Mouse (Mus musculus): ENCODE data around the gene Chil3. TPM values are rescaled to one million over a fixed set of nuclear protein-coding genes. Genes with fewer than 3 reads are reported as not detected.
"Not testable (repeated sequence)": the region's sequence is repeated elsewhere in the genome, so short reads cannot be mapped to it uniquely, and the experiment has no call there.

Chil3 gene
- polyA plus RNA-seq (2015; fragmentation: Nextera tagmentation; extraction: Ambion mirVana): 1.0 and 1.3 TPM in 2 replicates

DNA sequence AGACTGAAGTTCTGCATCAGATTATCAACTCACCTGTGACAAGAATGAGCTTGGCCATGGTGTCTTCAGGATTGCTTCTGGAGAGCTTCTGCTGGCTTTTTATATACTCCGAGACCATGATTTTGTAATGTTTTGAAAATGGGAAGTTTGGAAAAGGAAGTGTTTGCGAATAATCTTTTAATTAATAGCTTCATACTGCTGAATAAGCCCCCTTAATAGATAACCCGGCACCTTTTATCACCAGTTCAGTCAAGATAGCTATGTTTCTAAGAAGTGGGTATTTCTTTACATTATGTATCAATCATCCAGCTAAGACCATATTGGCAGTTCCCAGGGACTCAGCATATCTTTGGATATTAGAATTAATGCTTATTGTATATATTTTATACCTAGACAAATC lies at the start of gene Chil3:
Gene Chil3, minus strand, starts transcription at position 101 of the 400 bp plus-strand sequence.
- Histone ChIP-seq H3K9ac (no peak within 1 kb of the TSS), H3K36me3 (no peaks in the 10 kb centered on the region), H3K27me3 (replicated peaks) (no peaks in the 10 kb centered on the region), H3K27ac (no peak within 1 kb of the TSS), H3K4me2 (no peak within 1 kb of the TSS), H3K9me3 (no peaks in the 10 kb centered on the region), H3K4me1 (no peaks in the 10 kb centered on the region), H3K4me3 (replicated peaks) (no peak within 1 kb of the TSS)
- 73% methylated on average over 3 of the region's 3 CpGs for WGBS
- no peak for ATAC-seq (ENCODE audit: insufficient read depth, low FRiP score, low read depth)

DNA sequence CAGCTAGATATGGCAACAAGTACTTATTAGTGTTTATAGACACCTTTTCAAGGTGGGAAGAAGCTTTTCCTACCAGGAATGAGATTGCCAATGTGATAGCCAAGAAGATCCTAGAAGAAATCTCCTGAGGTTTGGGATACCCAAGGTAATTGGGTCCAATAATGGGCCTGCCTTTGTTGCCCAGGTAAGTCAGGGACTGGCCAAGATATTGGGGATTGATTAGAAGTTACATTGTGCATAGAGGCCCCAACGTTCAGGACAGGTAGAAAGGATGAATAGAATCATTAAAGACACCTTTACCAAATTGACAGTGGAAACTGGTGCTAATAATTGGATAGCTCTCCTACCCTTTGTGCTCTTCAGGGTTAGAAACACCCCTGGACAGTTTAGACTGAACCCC lies 30.7 kb upstream of the Chil3 start:
- H3K27ac ChIP-seq; H3K4me1 ChIP-seq; H3K4me2 ChIP-seq; H3K9me3 ChIP-seq; H3K9ac ChIP-seq; H3K4me3 ChIP-seq (replicated peaks); H3K27me3 ChIP-seq (replicated peaks); H3K36me3 ChIP-seq; ATAC-seq (ENCODE audit: insufficient read depth, low FRiP score, low read depth): not testable (repeated sequence)
- 57% methylated on average over 1 of the region's 1 CpGs for WGBS

DNA sequence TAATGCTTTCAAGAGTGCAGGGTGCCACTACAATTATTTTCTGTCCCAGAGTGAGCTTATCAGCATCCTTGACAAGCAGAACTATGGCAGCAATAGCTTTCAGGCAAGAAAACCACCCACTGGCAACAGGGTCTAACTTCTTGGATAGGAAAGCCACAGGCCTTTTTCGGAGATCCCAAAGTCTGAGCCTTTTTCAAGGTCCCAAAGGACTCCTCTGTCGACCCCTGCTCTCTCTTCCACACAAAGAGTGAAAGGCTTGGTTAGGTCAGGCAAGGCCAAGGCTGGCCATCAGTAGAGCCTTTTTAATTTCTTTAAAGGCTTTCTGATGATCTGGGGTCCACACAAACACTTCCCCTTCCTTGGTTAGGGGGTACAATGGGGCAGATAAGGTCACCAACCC lies 29.9 kb upstream of the Chil3 start:
- 73% methylated on average over 2 of the region's 2 CpGs for WGBS
- H3K4me3 ChIP-seq (replicated peaks); H3K9me3 ChIP-seq; H3K4me1 ChIP-seq; H3K9ac ChIP-seq; H3K36me3 ChIP-seq; H3K27ac ChIP-seq; H3K27me3 ChIP-seq (replicated peaks); H3K4me2 ChIP-seq; ATAC-seq (ENCODE audit: insufficient read depth, low FRiP score, low read depth): not testable (repeated sequence)

DNA sequence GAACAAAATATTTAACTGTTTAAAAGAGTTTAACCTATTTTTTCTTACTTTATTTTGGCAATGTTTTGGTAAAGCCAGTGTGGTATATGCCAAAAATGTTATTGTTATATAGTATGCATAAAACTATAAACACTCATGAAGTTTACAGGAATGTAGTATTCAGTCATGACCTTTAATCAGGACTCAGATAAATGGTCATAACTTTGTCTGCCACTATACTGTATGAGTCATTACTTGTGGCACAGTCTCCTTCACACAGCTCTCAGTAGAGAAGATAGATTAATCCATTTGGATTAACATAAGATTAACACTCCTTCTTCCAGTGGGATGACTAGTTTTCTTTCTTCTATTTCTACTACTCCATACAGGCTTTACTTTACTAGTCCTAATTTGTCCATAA lies 28.9 kb upstream of the Chil3 start:
- H3K36me3 ChIP-seq: no peaks in the 10 kb centered on the region
- ATAC-seq (ENCODE audit: insufficient read depth, low FRiP score, low read depth): no peak
- H3K27me3 ChIP-seq (replicated peaks): no peaks in the 10 kb centered on the region
- H3K4me1 ChIP-seq: no peaks in the 10 kb centered on the region
- no peak overlapping the region for H3K4me3 ChIP-seq (replicated peaks)
- no peaks in the 10 kb centered on the region; the same call in 1 of the 2 replicates for H3K9me3 ChIP-seq
- H3K27ac ChIP-seq: no peak overlapping the region
- H3K4me2 ChIP-seq: no peak overlapping the region
- H3K9ac ChIP-seq: no peak overlapping the region

DNA sequence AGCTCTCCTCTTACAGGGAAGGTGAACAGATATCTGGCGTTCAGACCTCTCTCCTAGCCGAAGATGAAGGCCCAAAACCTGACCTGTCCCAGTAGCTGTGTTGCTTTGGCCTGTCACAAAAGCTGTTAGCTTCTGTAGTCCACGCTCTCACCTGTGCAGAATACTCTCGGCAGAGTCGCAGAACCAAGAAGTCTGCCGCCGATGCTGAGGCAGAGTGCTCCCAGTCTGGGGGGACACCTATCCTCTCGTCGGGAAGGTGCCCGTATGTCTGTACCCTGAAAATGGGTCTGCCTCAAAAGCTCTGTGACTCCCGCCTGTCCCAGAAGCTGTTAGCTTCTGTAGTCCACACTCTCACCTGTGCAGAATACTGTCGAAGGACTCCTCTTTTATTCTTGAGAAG lies 28.1 kb upstream of the Chil3 start:
- Histone ChIP-seq H3K9me3 (no peaks in the 10 kb centered on the region; the same call in 1 of the 2 replicates), H3K27me3 (replicated peaks) (no peaks in the 10 kb centered on the region), H3K4me3 (replicated peaks) (no peak overlapping the region), H3K9ac (no peak overlapping the region), H3K4me2 (no peak overlapping the region), H3K27ac (no peak overlapping the region), H3K4me1 (no peaks in the 10 kb centered on the region), H3K36me3 (no peaks in the 10 kb centered on the region)
- ATAC-seq (ENCODE audit: insufficient read depth, low FRiP score, low read depth): no peak
- WGBS: 86% methylated on average over 12 of the region's 12 CpGs

DNA sequence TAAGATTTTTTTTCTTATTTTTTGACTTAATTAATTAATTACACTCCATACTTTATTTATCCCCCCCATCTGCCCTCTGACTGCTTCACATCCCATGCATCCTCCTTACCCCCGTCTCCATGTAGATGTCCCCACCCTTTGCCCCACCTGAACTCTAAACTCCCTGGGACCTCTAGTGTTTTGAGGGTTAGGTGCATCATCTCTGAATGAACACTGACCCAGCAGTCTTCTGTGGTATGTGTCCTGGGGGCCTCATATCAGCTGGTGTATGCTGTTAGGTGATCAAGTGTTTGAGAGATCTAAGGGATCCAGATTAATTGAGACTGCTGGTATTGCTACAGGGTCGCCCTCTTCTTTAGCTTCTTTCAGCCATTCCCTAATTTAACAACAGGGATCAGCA lies 20.6 kb upstream of the Chil3 start:
- Histone ChIP-seq H3K4me2 (no peak overlapping the region), H3K9me3 (no peaks in the 10 kb centered on the region), H3K36me3 (no peaks in the 10 kb centered on the region), H3K27me3 (replicated peaks) (no peaks in the 10 kb centered on the region), H3K27ac (no peak overlapping the region), H3K4me3 (replicated peaks) (no peak overlapping the region), H3K9ac (no peak overlapping the region), H3K4me1 (no peaks in the 10 kb centered on the region)
- ATAC-seq (ENCODE audit: insufficient read depth, low FRiP score, low read depth): no peak
- WGBS: 80% methylated on average over 2 of the region's 2 CpGs

DNA sequence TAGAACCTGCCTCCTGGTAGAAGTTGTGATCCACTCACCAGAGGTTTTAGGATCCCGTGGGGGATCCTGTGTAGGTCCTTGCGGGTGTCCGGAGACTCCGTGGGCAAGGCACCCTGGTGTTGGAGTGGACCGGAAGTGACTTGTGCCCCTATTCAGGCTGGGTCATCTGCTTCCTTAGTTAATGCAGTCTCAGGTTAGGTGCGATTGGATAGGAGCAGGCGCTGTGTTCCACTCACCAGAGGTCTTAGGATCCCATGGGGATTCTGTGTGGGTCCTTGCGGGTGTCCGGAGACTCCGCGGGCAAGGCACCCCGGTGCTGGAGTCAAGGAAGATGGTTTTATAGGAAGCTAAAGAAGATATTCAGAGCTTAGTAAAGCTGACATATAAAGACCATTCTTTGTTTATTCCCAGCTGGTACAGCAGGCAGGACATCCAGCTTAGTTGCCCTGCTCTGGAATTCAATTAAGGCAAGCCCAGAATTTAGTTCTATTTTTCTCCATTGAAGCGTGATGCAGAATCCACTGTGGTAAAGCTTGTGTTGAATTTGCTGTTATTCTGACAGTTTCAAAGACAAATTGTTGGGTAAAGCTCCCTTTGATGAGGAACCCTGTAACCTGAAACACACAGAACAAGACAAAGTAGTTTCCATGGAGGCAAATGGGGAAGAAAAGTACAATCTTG lies 10.3 kb upstream of the Chil3 start:
- no peak overlapping the region for H3K9ac ChIP-seq
- H3K4me2 ChIP-seq: no peak overlapping the region
- no peak for ATAC-seq (ENCODE audit: insufficient read depth, low FRiP score, low read depth)
- no peaks in the 10 kb centered on the region for H3K36me3 ChIP-seq
- no peaks in the 10 kb centered on the region for H3K27me3 ChIP-seq (replicated peaks)
- no peak overlapping the region for H3K27ac ChIP-seq
- no peak overlapping the region for H3K4me3 ChIP-seq (replicated peaks)
- H3K9me3 ChIP-seq: no peaks in the 10 kb centered on the region; the same call in 1 of the 2 replicates
- H3K4me1 ChIP-seq: no peaks in the 10 kb centered on the region
- 86% methylated on average over 13 of the region's 13 CpGs for WGBS

DNA sequence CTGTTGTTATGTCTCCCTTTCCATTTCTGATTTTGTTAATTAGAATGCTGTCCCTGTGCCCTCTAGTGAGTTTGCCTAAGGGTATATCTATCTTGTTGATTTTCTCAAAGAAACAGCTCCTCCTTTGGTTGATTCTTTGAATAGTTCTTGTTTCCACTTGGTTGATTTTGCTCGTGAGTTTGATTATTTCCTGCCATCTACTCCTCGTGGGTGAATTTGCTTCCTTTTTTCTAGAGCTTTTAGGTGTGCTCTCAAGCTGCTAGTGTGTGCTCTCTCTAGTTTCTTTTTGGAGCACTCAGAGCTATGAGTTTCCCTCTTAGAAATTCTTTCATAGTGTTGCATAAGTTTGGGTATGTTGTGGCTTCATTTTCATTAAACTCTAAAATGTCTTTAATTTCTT lies 7.6 kb upstream of the Chil3 start:
- ATAC-seq (ENCODE audit: insufficient read depth, low FRiP score, low read depth): not testable (repeated sequence)

DNA sequence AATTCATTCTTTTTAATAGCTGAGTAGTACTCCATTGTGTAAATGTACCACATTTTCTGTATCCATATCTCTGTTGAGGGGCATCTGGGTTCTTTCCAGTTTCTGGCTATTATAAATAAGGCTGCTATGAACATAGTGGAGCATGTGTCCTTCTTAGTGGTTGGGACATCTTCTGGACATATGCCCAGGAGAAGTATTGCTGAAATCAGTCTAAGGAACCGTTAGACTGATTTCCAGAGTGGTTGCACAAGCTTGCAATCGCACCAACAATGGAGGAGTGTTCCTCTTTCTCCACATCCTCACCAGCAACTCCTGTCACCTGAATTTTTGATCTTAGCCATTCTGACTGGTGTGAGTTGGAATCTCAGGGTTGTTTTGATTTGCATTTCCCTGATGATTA lies 5.1 kb upstream of the Chil3 start:
- not testable (repeated sequence) for H3K4me1 ChIP-seq; H3K4me3 ChIP-seq (replicated peaks); H3K36me3 ChIP-seq; H3K27me3 ChIP-seq (replicated peaks); H3K27ac ChIP-seq; H3K9me3 ChIP-seq; ATAC-seq (ENCODE audit: insufficient read depth, low FRiP score, low read depth); H3K9ac ChIP-seq; H3K4me2 ChIP-seq
- WGBS: 61% methylated on average over 2 of the region's 2 CpGs

More for the DNA sequence above, 7.6 kb upstream of the Chil3 start:
- 59% methylated on average over 2 of the region's 2 CpGs for WGBS
- not testable (repeated sequence) for H3K4me1 ChIP-seq; H3K9me3 ChIP-seq; H3K4me3 ChIP-seq (replicated peaks); H3K9ac ChIP-seq; H3K27ac ChIP-seq; H3K27me3 ChIP-seq (replicated peaks); H3K36me3 ChIP-seq; H3K4me2 ChIP-seq

DNA sequence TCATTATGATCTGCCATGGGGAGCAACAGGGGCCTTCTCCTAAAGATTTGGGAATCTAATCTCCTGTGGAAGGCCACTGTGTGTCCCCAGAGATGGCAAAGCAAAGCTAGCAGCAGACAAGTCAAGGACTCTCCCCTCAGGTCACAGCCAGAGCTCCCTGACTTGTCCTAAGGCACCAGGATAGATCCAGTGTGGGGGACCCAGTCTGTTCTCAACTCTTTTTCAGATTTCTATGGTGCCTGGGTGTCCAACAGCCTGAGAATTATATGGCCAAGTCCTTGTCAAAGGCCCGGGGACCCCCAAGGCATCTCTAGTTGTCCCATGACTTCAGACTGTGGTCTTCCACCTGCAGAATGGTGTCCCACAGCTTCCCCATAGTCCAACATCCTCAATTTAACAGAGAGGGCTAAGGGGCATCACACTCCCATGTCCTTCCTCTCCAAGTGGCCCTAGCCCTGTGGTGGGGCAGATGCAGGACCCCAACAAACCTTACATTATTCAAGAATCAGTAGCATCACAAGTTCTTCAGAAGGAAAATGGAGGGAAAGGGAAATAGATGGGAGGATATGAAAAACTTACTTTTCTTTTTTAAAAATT lies 3.9 kb upstream of the Chil3 start:
- Histone ChIP-seq H3K36me3 (no peaks in the 10 kb centered on the region), H3K4me2 (no peak overlapping the region), H3K9me3 (no peaks in the 10 kb centered on the region), H3K27ac (no peak overlapping the region), H3K4me1 (no peaks in the 10 kb centered on the region), H3K4me3 (replicated peaks) (no peak overlapping the region), H3K27me3 (replicated peaks) (no peaks in the 10 kb centered on the region), H3K9ac (no peak overlapping the region)
- 79% methylated on average over 1 of the region's 1 CpGs for WGBS
- no peak for ATAC-seq (ENCODE audit: insufficient read depth, low FRiP score, low read depth)

DNA sequence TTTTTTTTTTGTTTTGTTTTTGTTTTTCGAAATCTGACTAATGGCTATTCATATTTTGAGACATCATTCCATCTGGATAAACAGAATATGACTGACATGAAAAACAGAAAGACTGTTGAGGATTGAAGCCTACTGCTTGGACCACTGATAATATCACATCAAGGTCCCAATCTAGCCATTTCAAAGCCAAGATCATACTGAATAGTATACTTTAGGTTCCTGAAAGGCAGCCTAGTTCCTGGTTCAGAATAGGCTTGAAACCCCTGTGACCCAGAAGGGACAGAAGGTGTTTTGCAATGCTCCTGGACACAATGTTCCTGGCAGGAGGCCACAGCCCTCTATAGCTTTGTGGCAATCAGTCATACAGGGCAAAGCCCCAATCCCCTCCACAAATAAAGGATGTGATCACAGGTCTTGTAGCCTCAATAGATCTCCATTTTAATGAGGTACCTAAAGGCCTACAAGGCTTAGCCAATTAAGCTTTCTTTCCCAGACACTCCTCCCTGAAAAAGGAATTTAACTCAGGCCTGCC lies 3.2 kb upstream of the Chil3 start:
- Histone ChIP-seq H3K4me2 (no peak overlapping the region), H3K4me1 (no peaks in the 10 kb centered on the region), H3K27me3 (replicated peaks) (no peaks in the 10 kb centered on the region), H3K9ac (no peak overlapping the region), H3K4me3 (replicated peaks) (no peak overlapping the region), H3K27ac (no peak overlapping the region), H3K36me3 (no peaks in the 10 kb centered on the region), H3K9me3 (no peaks in the 10 kb centered on the region)
- 40% methylated on average over 1 of the region's 1 CpGs for WGBS
- ATAC-seq (ENCODE audit: insufficient read depth, low FRiP score, low read depth): no peak

DNA sequence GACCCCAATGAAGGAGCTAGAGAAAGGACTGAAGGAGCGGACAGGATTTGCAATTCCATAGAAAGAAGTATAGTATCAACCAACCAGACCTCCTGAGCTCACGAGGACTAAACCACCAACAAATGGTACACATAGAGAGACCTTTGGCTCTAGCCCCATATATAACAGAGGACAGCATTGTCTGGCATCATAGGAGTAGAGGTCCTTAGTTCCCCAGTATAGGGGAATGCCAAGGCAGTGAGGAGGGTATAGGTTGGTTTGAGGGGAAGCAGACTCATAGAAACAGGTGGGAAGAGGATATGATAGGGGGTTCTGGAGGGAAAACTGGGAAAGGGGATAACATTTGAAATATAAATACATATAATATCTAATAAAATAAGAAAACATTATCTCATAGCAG lies 13.0 kb downstream of the Chil3 start:
- no peak for ATAC-seq (ENCODE audit: insufficient read depth, low FRiP score, low read depth)
- Histone ChIP-seq H3K27me3 (replicated peaks) (no peaks in the 10 kb centered on the region), H3K9ac (no peak overlapping the region), H3K27ac (no peak overlapping the region), H3K36me3 (no peaks in the 10 kb centered on the region), H3K4me2 (no peak overlapping the region), H3K4me3 (replicated peaks) (no peak overlapping the region), H3K9me3 (no peaks in the 10 kb centered on the region), H3K4me1 (no peaks in the 10 kb centered on the region)
- WGBS: 85% methylated on average over 2 of the region's 2 CpGs

Measured in stomach, embryonic 15.5 days (tissue).